Mouse (Mus musculus): Measurements from ENCODE around the gene D930020B18Rik. TPM values are rescaled to one million over a fixed set of nuclear protein-coding genes. Genes with fewer than 3 reads are reported as not detected.

D930020B18Rik gene
- polyA plus RNA-seq, 1 experiment, result not detected

GRCm38 (mm10) chr10:121663599-121663998 is 22.2 kb downstream of the D930020B18Rik start:
- Histone ChIP-seq H3K4me1 (ENCODE audit: control insufficient read depth, insufficient read depth, low read length) (no peaks in the 10 kb centered on the region), H3K4me3 (ENCODE audit: insufficient read depth, low read length) (no peak overlapping the region), H3K27ac (ENCODE audit: insufficient read depth, low read depth, low read length) (no peak overlapping the region)
- TF ChIP-seq CTCF (IDR thresholded peaks at IDR 0.05; ENCODE audit: low read depth, low read length) (no peak), POLR2A (IDR thresholded peaks at IDR 0.05; ENCODE audit: borderline replicate concordance, low read depth, low read length) (no peak)

GRCm38 (mm10) chr10:121665631-121666145 is 24.3 kb downstream of the D930020B18Rik start:
- TF ChIP-seq CTCF (IDR thresholded peaks at IDR 0.05; ENCODE audit: low read depth, low read length) (no peak), POLR2A (IDR thresholded peaks at IDR 0.05; ENCODE audit: borderline replicate concordance, low read depth, low read length) (no peak)

GRCm38 (mm10) chr10:121669103-121669502 is 27.7 kb downstream of the D930020B18Rik start:
- Histone ChIP-seq H3K27ac (ENCODE audit: insufficient read depth, low read depth, low read length) (no peak overlapping the region), H3K4me3 (ENCODE audit: insufficient read depth, low read length) (no peak overlapping the region), H3K4me1 (ENCODE audit: control insufficient read depth, insufficient read depth, low read length) (no peaks in the 10 kb centered on the region)
- TF ChIP-seq CTCF (IDR thresholded peaks at IDR 0.05; ENCODE audit: low read depth, low read length) (no peak), POLR2A (IDR thresholded peaks at IDR 0.05; ENCODE audit: borderline replicate concordance, low read depth, low read length) (no peak)

More at GRCm38 (mm10) chr10:121665631-121666145, 24.3 kb downstream of the D930020B18Rik start:
- Histone ChIP-seq H3K4me1 (ENCODE audit: control insufficient read depth, insufficient read depth, low read length) (no peaks in the 10 kb centered on the region), H3K27ac (ENCODE audit: insufficient read depth, low read depth, low read length) (no peak overlapping the region), H3K4me3 (ENCODE audit: insufficient read depth, low read length) (no peak overlapping the region)

- H3K4me1 ChIP-seq (ENCODE audit: control insufficient read depth, insufficient read depth, low read length), result no peaks in the 10 kb centered on the region
- H3K4me3 ChIP-seq (ENCODE audit: insufficient read depth, low read length), result no peak overlapping the region
- TF ChIP-seq POLR2A (IDR thresholded peaks at IDR 0.05; ENCODE audit: borderline replicate concordance, low read depth, low read length) (no peak), CTCF (IDR thresholded peaks at IDR 0.05; ENCODE audit: low read depth, low read length) (no peak)
- H3K27ac ChIP-seq (ENCODE audit: insufficient read depth, low read depth, low read length), result no peak overlapping the region
Measured at GRCm38 (mm10) chr10:121677019-121677418, 35.6 kb downstream of the D930020B18Rik start.

- Histone ChIP-seq H3K4me1 (ENCODE audit: control insufficient read depth, insufficient read depth, low read length) (no peaks in the 10 kb centered on the region), H3K27ac (ENCODE audit: insufficient read depth, low read depth, low read length) (no peak overlapping the region), H3K4me3 (ENCODE audit: insufficient read depth, low read length) (no peak overlapping the region)
- no peak for TF ChIP-seq POLR2A (IDR thresholded peaks at IDR 0.05; ENCODE audit: borderline replicate concordance, low read depth, low read length)
- TF ChIP-seq CTCF (IDR thresholded peaks at IDR 0.05; ENCODE audit: low read depth, low read length), result no peak
Measured at GRCm38 (mm10) chr10:121680902-121681301, 39.5 kb downstream of the D930020B18Rik start.

GRCm38 (mm10) chr10:121682539-121682938 is 41.2 kb downstream of the D930020B18Rik start:
- H3K27ac ChIP-seq (ENCODE audit: insufficient read depth, low read depth, low read length), result no peak overlapping the region
- H3K4me3 ChIP-seq (ENCODE audit: insufficient read depth, low read length), result no peak overlapping the region
- H3K4me1 ChIP-seq (ENCODE audit: control insufficient read depth, insufficient read depth, low read length), result no peaks in the 10 kb centered on the region
- no peak for TF ChIP-seq POLR2A (IDR thresholded peaks at IDR 0.05; ENCODE audit: borderline replicate concordance, low read depth, low read length)
- no peak for TF ChIP-seq CTCF (IDR thresholded peaks at IDR 0.05; ENCODE audit: low read depth, low read length)

- Histone ChIP-seq H3K4me3 (ENCODE audit: insufficient read depth, low read length) (no peak overlapping the region), H3K4me1 (ENCODE audit: control insufficient read depth, insufficient read depth, low read length) (no peaks in the 10 kb centered on the region), H3K27ac (ENCODE audit: insufficient read depth, low read depth, low read length) (no peak overlapping the region)
- TF ChIP-seq POLR2A (IDR thresholded peaks at IDR 0.05; ENCODE audit: borderline replicate concordance, low read depth, low read length) (no peak), CTCF (IDR thresholded peaks at IDR 0.05; ENCODE audit: low read depth, low read length) (no peak)
Measured at GRCm38 (mm10) chr10:121686153-121686660, 44.8 kb downstream of the D930020B18Rik start.

- Histone ChIP-seq H3K27ac (ENCODE audit: insufficient read depth, low read depth, low read length) (no peak overlapping the region), H3K4me3 (ENCODE audit: insufficient read depth, low read length) (no peak overlapping the region), H3K4me1 (ENCODE audit: control insufficient read depth, insufficient read depth, low read length) (no peaks in the 10 kb centered on the region)
- no peak for TF ChIP-seq CTCF (IDR thresholded peaks at IDR 0.05; ENCODE audit: low read depth, low read length)
- no peak for TF ChIP-seq POLR2A (IDR thresholded peaks at IDR 0.05; ENCODE audit: borderline replicate concordance, low read depth, low read length)
Measured at GRCm38 (mm10) chr10:121687511-121687910, 46.1 kb downstream of the D930020B18Rik start.

- H3K4me1 ChIP-seq (ENCODE audit: control insufficient read depth, insufficient read depth, low read length), result no peaks in the 10 kb centered on the region
- H3K27ac ChIP-seq (ENCODE audit: insufficient read depth, low read depth, low read length), result no peak overlapping the region
- TF ChIP-seq POLR2A (IDR thresholded peaks at IDR 0.05; ENCODE audit: borderline replicate concordance, low read depth, low read length) (no peak), CTCF (IDR thresholded peaks at IDR 0.05; ENCODE audit: low read depth, low read length) (peak; percentile 33; the same call in 1 of the 2 replicates)
- no peak overlapping the region for H3K4me3 ChIP-seq (ENCODE audit: insufficient read depth, low read length)
Measured at GRCm38 (mm10) chr10:121689591-121690314, 48.4 kb downstream of the D930020B18Rik start.

GRCm38 (mm10) chr10:121692944-121693579 is 51.7 kb downstream of the D930020B18Rik start:
- no peaks in the 10 kb centered on the region for H3K4me1 ChIP-seq (ENCODE audit: control insufficient read depth, insufficient read depth, low read length)
- TF ChIP-seq POLR2A (IDR thresholded peaks at IDR 0.05; ENCODE audit: borderline replicate concordance, low read depth, low read length) (no peak), CTCF (IDR thresholded peaks at IDR 0.05; ENCODE audit: low read depth, low read length) (no peak)
- no peak overlapping the region for H3K27ac ChIP-seq (ENCODE audit: insufficient read depth, low read depth, low read length)
- H3K4me3 ChIP-seq (ENCODE audit: insufficient read depth, low read length), result peak overlapping the region; percentile 5; the same call in 1 of the 2 replicates

Measured in bone marrow macrophage, adult 2 months (primary cell).